9 mouse cellular contexts compared by ENCODE assay signal in genomic region chr4:123667260-123667867, GRCm38 (mm10). TPM values are rescaled to one million over a fixed set of nuclear protein-coding genes. Genes with fewer than 3 reads are reported as not detected.
DNase-seq lines count a peak whose midpoint lies in the region; ATAC-seq and TF ChIP-seq lines count a peak whose summit lies in the region.
"Had no signal": no experiment of that assay in that cellular context is flagged by ENCODE, and none has a peak within 500 bp of the region (broad histone marks: within the 10 kb centered on the region; RNA-seq: fewer than 3 reads in every experiment).

No protein-coding gene starts in this region.

- TF ChIP-seq CTCF in CH12.LX (conservative IDR thresholded peaks at IDR 0.05 in 1 of 2, IDR thresholded peaks at IDR 0.05 in 1 of 2; ENCODE audit: low read depth in 2 of 2, low read length in 2 of 2), result peak; percentile 94
- TF ChIP-seq CTCF in bone marrow, adult 2 months (IDR thresholded peaks at IDR 0.05; ENCODE audit: control insufficient read depth, insufficient read depth, low read length), result peak; percentile 66
- TF ChIP-seq CTCF in liver, embryonic 14.5 days (IDR thresholded peaks at IDR 0.05; ENCODE audit: low read depth), result peak; percentile 96

- peak; percentile 71 for DNase-seq in CH12.LX (ENCODE audit: extremely low read depth)
- DNase-seq in embryonic facial prominence, embryonic 14.5 days (ENCODE audit: low spot score), result peak; percentile 89
- peak; percentile 87 for DNase-seq in heart, embryonic 10.5 days (ENCODE audit: low spot score)
- peak; percentile 67 to 91 for DNase-seq in kidney, postnatal 25 days
- peak; percentile 59 to 62 (median 61) for DNase-seq in liver, embryonic 14.5 days (ENCODE audit: low read depth in 3 of 3, low spot score in 3 of 3)
- peak; percentile 61 for DNase-seq in testis, postnatal 14 days (ENCODE audit: low spot score)

- in situ Hi-C loops in CH12.LX (cut with MboI; ENCODE audit: low pct_ligation_motif_present, low pct_unique_long_range_greater_than_20kb, low sequenced_read_pairs), result no loop called here

- H3K4me1 ChIP-seq in CH12.LX (ENCODE audit: control insufficient read depth in 1 of 2, insufficient read depth in 2 of 2), result peaks cover 8 to 56% of the 10 kb centered on the region in 2 experiments; a peak in 3 of 4 replicates
- H3K4me1 ChIP-seq in bone marrow, adult 2 months (ENCODE audit: control insufficient read depth, insufficient read depth, low read length), result no peaks in the 10 kb centered on the region
- H3K4me1 ChIP-seq in embryonic facial prominence, embryonic 14.5 days (ENCODE audit: control insufficient read depth, insufficient read depth, low read length), result peaks cover 21% of the 10 kb centered on the region
- peaks cover 47% of the 10 kb centered on the region for H3K4me1 ChIP-seq in heart, embryonic 10.5 days
- peaks cover 30% of the 10 kb centered on the region in 2 experiments for H3K4me1 ChIP-seq in liver, embryonic 14.5 days (replicated peaks; ENCODE audit: control insufficient read depth in 2 of 2, insufficient read depth in 2 of 2, low read length in 1 of 2)
- H3K4me1 ChIP-seq in neural tube, embryonic 14.5 days (ENCODE audit: control insufficient read depth, insufficient read depth, low read length), result peaks cover 51% of the 10 kb centered on the region

- H3K4me2 ChIP-seq in CH12.LX (ENCODE audit: insufficient read depth, low read depth, poor library complexity, severe bottlenecking), result peak overlapping the region; percentile 43; the same call in 1 of the 2 replicates
- H3K4me2 ChIP-seq in embryonic facial prominence, embryonic 14.5 days (ENCODE audit: low read depth, low read length), result no peak overlapping the region
- H3K4me2 ChIP-seq in liver, embryonic 14.5 days (ENCODE audit: low read depth), result no peak overlapping the region
- no peak overlapping the region for H3K4me2 ChIP-seq in neural tube, embryonic 14.5 days (ENCODE audit: low read depth, low read length)
- H3K4me2 ChIP-seq: limb, embryonic 13.5 days had no signal

- H3K36me3 ChIP-seq in CH12.LX (replicated peaks in 1 of 2; ENCODE audit: control insufficient read depth in 1 of 2, insufficient read depth in 1 of 2, low read length in 1 of 2), result no peaks in the 10 kb centered on the region
- H3K36me3 ChIP-seq in embryonic facial prominence, embryonic 14.5 days (ENCODE audit: control insufficient read depth, insufficient read depth, low read length), result no peaks in the 10 kb centered on the region
- H3K36me3 ChIP-seq in heart, embryonic 10.5 days, result peaks cover 7% of the 10 kb centered on the region; the same call in 1 of the 2 replicates
- no peaks in the 10 kb centered on the region for H3K36me3 ChIP-seq in liver, embryonic 14.5 days (replicated peaks; ENCODE audit: control insufficient read depth, insufficient read depth, low read depth)
- no peaks in the 10 kb centered on the region; the same call in 1 of the 2 replicates for H3K36me3 ChIP-seq in neural tube, embryonic 14.5 days (ENCODE audit: control insufficient read depth, insufficient read depth, low read length)
- H3K36me3 ChIP-seq: limb, embryonic 13.5 days had no signal

- no peak for TF ChIP-seq EP300 in CH12.LX (IDR thresholded peaks at IDR 0.05; ENCODE audit: low read length)
- no peak for TF ChIP-seq EP300 in liver, embryonic 14.5 days (IDR thresholded peaks at IDR 0.05; ENCODE audit: low read depth)

- H3K9me3 ChIP-seq in CH12.LX (replicated peaks; ENCODE audit: low read length), result no peaks in the 10 kb centered on the region
- H3K9me3 ChIP-seq in embryonic facial prominence, embryonic 14.5 days (ENCODE audit: control insufficient read depth, low read length), result no peaks in the 10 kb centered on the region
- no peaks in the 10 kb centered on the region for H3K9me3 ChIP-seq in heart, embryonic 10.5 days
- no peaks in the 10 kb centered on the region for H3K9me3 ChIP-seq in liver, embryonic 14.5 days (ENCODE audit: control insufficient read depth, low read length)
- H3K9me3 ChIP-seq in neural tube, embryonic 14.5 days (ENCODE audit: control insufficient read depth, low read length), result no peaks in the 10 kb centered on the region
- H3K9me3 ChIP-seq: limb, embryonic 13.5 days had no signal

- TF ChIP-seq RAD21 in CH12.LX (IDR thresholded peaks at IDR 0.05; ENCODE audit: low read depth, low read length), result peak; percentile 97

- H3K9ac ChIP-seq in CH12.LX (ENCODE audit: insufficient read depth, low read depth), result no peak overlapping the region
- no peak overlapping the region for H3K9ac ChIP-seq in embryonic facial prominence, embryonic 14.5 days (ENCODE audit: low read depth, low read length)
- no peak overlapping the region for H3K9ac ChIP-seq in liver, embryonic 14.5 days (replicated peaks)
- no peak overlapping the region for H3K9ac ChIP-seq in neural tube, embryonic 14.5 days (replicated peaks; ENCODE audit: low read depth, low read length)
- H3K9ac ChIP-seq: limb, embryonic 13.5 days had no signal

- H3K27me3 ChIP-seq in CH12.LX (replicated peaks), result no peaks in the 10 kb centered on the region
- no peaks in the 10 kb centered on the region for H3K27me3 ChIP-seq in embryonic facial prominence, embryonic 14.5 days (replicated peaks; ENCODE audit: control insufficient read depth, insufficient read depth, low read length)
- H3K27me3 ChIP-seq in heart, embryonic 10.5 days (ENCODE audit: insufficient read depth, poor library complexity, severe bottlenecking), result no peaks in the 10 kb centered on the region
- H3K27me3 ChIP-seq in liver, embryonic 14.5 days (ENCODE audit: control insufficient read depth, insufficient read depth, low read length), result no peaks in the 10 kb centered on the region; the same call in none of the 2 replicates
- no peaks in the 10 kb centered on the region for H3K27me3 ChIP-seq in neural tube, embryonic 14.5 days (ENCODE audit: control insufficient read depth, insufficient read depth, low read length)
- H3K27me3 ChIP-seq: limb, embryonic 13.5 days had no signal

- WGBS in bone marrow, adult 2 months, result 22% methylated on average over 1 of the region's 1 CpGs
- 42% methylated on average over 1 of the region's 1 CpGs for WGBS in embryonic facial prominence, embryonic 14.5 days
- WGBS in heart, embryonic 10.5 days, result 46% methylated on average over 1 of the region's 1 CpGs
- WGBS in liver, embryonic 14.5 days (ENCODE audit: insufficient replicate concordance), result 51% methylated on average over 1 of the region's 1 CpGs
- 9% methylated on average over 1 of the region's 1 CpGs for WGBS in neural tube, embryonic 14.5 days

- no peak overlapping the region for H3K4me3 ChIP-seq in CH12.LX (replicated peaks in 1 of 3; ENCODE audit: low read depth in 2 of 3, low read length in 2 of 3, poor library complexity in 1 of 3)
- H3K4me3 ChIP-seq in bone marrow, adult 2 months (replicated peaks; ENCODE audit: control insufficient read depth, low read depth, low read length), result no peak overlapping the region
- no peak overlapping the region for H3K4me3 ChIP-seq in embryonic facial prominence, embryonic 14.5 days (ENCODE audit: low read depth, low read length)
- H3K4me3 ChIP-seq in heart, embryonic 10.5 days, result no peak overlapping the region
- no peak overlapping the region for H3K4me3 ChIP-seq in liver, embryonic 14.5 days (ENCODE audit: insufficient read depth in 1 of 2, low read depth in 2 of 2, low read length in 2 of 2)
- no peak overlapping the region for H3K4me3 ChIP-seq in neural tube, embryonic 14.5 days (ENCODE audit: low read depth, low read length)
- H3K4me3 ChIP-seq: limb, embryonic 13.5 days had no signal

- no peak for TF ChIP-seq POLR2A in CH12.LX (IDR thresholded peaks at IDR 0.05; ENCODE audit: low read depth, low read length)
- TF ChIP-seq POLR2A in bone marrow, adult 2 months (IDR thresholded peaks at IDR 0.05; ENCODE audit: borderline replicate concordance, control insufficient read depth, low read depth, low read length), result no peak

- dilution Hi-C loops in CH12.LX (cut with MboI; ENCODE audit: extremely low pct_ligation_motif_present, extremely low pct_unique_long_range_greater_than_20kb, low sequenced_read_pairs), result no loop called here

- H3K27ac ChIP-seq in CH12.LX (ENCODE audit: insufficient read depth, low read depth), result no peak overlapping the region
- H3K27ac ChIP-seq in bone marrow, adult 2 months (ENCODE audit: control insufficient read depth, insufficient read depth, low read depth, low read length, poor library complexity), result no peak overlapping the region
- H3K27ac ChIP-seq in embryonic facial prominence, embryonic 14.5 days (replicated peaks; ENCODE audit: low read depth, low read length), result 0 out of 2 replicates have a peak overlapping the region, but pooled peaks have one; percentile 24
- H3K27ac ChIP-seq in heart, embryonic 10.5 days, result peak overlapping the region; percentile 47; the same call in 1 of the 2 replicates
- H3K27ac ChIP-seq in liver, embryonic 14.5 days, result no peak overlapping the region; the same call in 1 of the 2 replicates
- peak overlapping the region; percentile 22; the same call in 1 of the 2 replicates for H3K27ac ChIP-seq in neural tube, embryonic 14.5 days (ENCODE audit: low read depth, low read length)
- H3K27ac ChIP-seq: limb, embryonic 13.5 days had no signal

- H3K79me2 ChIP-seq in CH12.LX (replicated peaks; ENCODE audit: control insufficient read depth, extremely low read depth, insufficient read depth, poor library complexity, severe bottlenecking), result no peaks in the 10 kb centered on the region

- ATAC-seq in embryonic facial prominence, embryonic 14.5 days (ENCODE audit: low read depth), result no peak
- ATAC-seq in liver, embryonic 14.5 days (ENCODE audit: insufficient read depth), result no peak
- no peak for ATAC-seq in neural tube, embryonic 14.5 days (ENCODE audit: low read depth)

RNA-seq across cellular contexts. Expression of gene Macf1, which starts 16.8 kb away (rescaled TPM):
- 77.2 and 77.8 TPM in 2 replicates for total RNA-seq in CH12.LX (2012; rRNA removed)
- 56.8 and 63.3 TPM in 2 replicates for total RNA-seq in CH12.LX (2014; rRNA removed)
- 81.4 and 93.3 TPM in 2 replicates for polyA plus RNA-seq in CH12.LX (2012; ENCODE audit: insufficient read length, low read depth)
- 64.6 and 124 TPM in 2 replicates for polyA plus RNA-seq in bone marrow, adult 2 months (2011; ENCODE audit: insufficient read depth, insufficient read length, low replicate concordance, missing spikeins)
- polyA plus RNA-seq in embryonic facial prominence, embryonic 14.5 days (2014; fragmentation: Nextera tagmentation; extraction: Ambion mirVana), result 70.5 and 80.5 TPM in 2 replicates
- polyA plus RNA-seq in heart, embryonic 10.5 days (2016; fragmentation: Nextera tagmentation; extraction: Ambion mirVana), result 57.4 and 58.9 TPM in 2 replicates
- polyA plus RNA-seq in liver, embryonic 14.5 days (2012; rRNA removed), result 12.2 and 15.1 TPM in 2 replicates
- 12.9 and 13.4 TPM in 2 replicates for polyA plus RNA-seq in liver, embryonic 14.5 days (2014; fragmentation: Nextera tagmentation; extraction: Ambion mirVana)
- 111 and 144 TPM in 2 replicates for polyA plus RNA-seq in neural tube, embryonic 14.5 days (2014; fragmentation: Nextera tagmentation; extraction: Ambion mirVana)

RNA-seq across cellular contexts. Expression of gene Ndufs5, which starts 50.6 kb away (rescaled TPM):
- total RNA-seq in CH12.LX (2012; rRNA removed) (213 and 227 TPM in 2 replicates), CH12.LX (2014; rRNA removed) (174 and 179 TPM in 2 replicates)
- polyA plus RNA-seq in CH12.LX (2012; ENCODE audit: insufficient read length, low read depth), result 121 and 145 TPM in 2 replicates
- polyA plus RNA-seq in bone marrow, adult 2 months (2011; ENCODE audit: insufficient read depth, insufficient read length, low replicate concordance, missing spikeins), result 79.0 and 95.2 TPM in 2 replicates
- polyA plus RNA-seq in embryonic facial prominence, embryonic 14.5 days (2014; fragmentation: Nextera tagmentation; extraction: Ambion mirVana), result 367 and 408 TPM in 2 replicates
- 453 and 498 TPM in 2 replicates for polyA plus RNA-seq in heart, embryonic 10.5 days (2016; fragmentation: Nextera tagmentation; extraction: Ambion mirVana)
- 65.8 and 108 TPM in 2 replicates for polyA plus RNA-seq in liver, embryonic 14.5 days (2012; rRNA removed)
- 188 and 189 TPM in 2 replicates for polyA plus RNA-seq in liver, embryonic 14.5 days (2014; fragmentation: Nextera tagmentation; extraction: Ambion mirVana)
- 485 and 586 TPM in 2 replicates for polyA plus RNA-seq in neural tube, embryonic 14.5 days (2014; fragmentation: Nextera tagmentation; extraction: Ambion mirVana)

Comparison
In these comparisons a context has a peak if more than half of its experiments do, and no peak if none do; other contexts are left out.
1. H3K27ac ChIP-seq: peak in embryonic facial prominence, embryonic 14.5 days (single experiment), heart, embryonic 10.5 days (single experiment) and neural tube, embryonic 14.5 days (single experiment); none in CH12.LX (single experiment), bone marrow, adult 2 months (single experiment) and liver, embryonic 14.5 days (single experiment).
2. Peak in every context shown above with its lines, with median percentiles within 50 percentile points of each other: DNase-seq and CTCF ChIP-seq.